Mouse (Mus musculus): ENCODE results near the gene Olfr1513. TPM values are rescaled to one million over a fixed set of nuclear protein-coding genes. Genes with fewer than 3 reads are reported as not detected.
A peak's percentile ranks its signal among the peaks of the same experiment; 100 is the strongest.

Olfr1513 gene
- polyA plus RNA-seq, 1 experiment from 2014 or later: not detected

GRCm38 (mm10) chr14:52325890-52326289, 30.3 kb downstream of the Olfr1513 start:
- DNase-seq (ENCODE audit: low spot score): peak; percentile 46

DNA sequence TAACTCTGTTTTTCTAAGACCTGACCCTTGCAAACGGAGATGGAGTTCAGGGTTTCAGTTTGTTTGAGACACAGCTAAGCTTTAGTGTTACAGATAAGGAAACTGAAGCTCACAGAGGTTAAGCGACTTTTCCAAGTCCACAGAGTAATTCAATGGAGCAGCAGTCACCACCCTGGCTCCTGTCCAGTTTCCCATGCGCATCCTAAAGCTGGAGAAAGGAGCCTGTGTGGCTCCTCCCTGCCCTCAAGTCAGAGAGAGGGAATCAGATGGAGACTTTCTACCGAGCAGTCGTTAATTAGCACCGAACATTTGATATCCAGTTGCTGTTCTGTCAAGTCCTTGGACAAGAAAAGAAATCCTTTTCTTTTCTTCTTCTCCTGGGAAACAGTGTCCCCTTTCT, 36.8 kb downstream of the Olfr1513 start:
- H3K9ac ChIP-seq (ENCODE audit: low read depth, low read length): no peak overlapping the region
- no peaks in the 10 kb centered on the region for H3K36me3 ChIP-seq (ENCODE audit: insufficient read depth, low read length)
- H3K27me3 ChIP-seq (ENCODE audit: insufficient read depth, low read length): no peaks in the 10 kb centered on the region
- ATAC-seq (replicated peaks; ENCODE audit: low FRiP score, low read depth): no peak
- H3K4me2 ChIP-seq (ENCODE audit: low read length): no peak overlapping the region
- 31% methylated on average over 6 of the region's 6 CpGs for WGBS
- no peak overlapping the region for H3K4me3 ChIP-seq (replicated peaks; ENCODE audit: low read depth, low read length)
- H3K27ac ChIP-seq: no peak overlapping the region
- no peak for TF ChIP-seq CTCF (IDR thresholded peaks at IDR 0.05; ENCODE audit: low read depth)
- no peaks in the 10 kb centered on the region for H3K9me3 ChIP-seq (replicated peaks; ENCODE audit: low read length)
- peaks cover 15% of the 10 kb centered on the region for H3K4me1 ChIP-seq (replicated peaks; ENCODE audit: insufficient read depth, low read length)
- DNase-seq (ENCODE audit: low spot score): peak; percentile 58

More at GRCm38 (mm10) chr14:52325890-52326289, 30.3 kb downstream of the Olfr1513 start:
- Histone ChIP-seq H3K9me3 (replicated peaks; ENCODE audit: low read length) (no peaks in the 10 kb centered on the region), H3K4me2 (ENCODE audit: low read length) (no peak overlapping the region), H3K27me3 (ENCODE audit: insufficient read depth, low read length) (no peaks in the 10 kb centered on the region), H3K4me3 (replicated peaks; ENCODE audit: low read depth, low read length) (no peak overlapping the region), H3K36me3 (ENCODE audit: insufficient read depth, low read length) (no peaks in the 10 kb centered on the region), H3K4me1 (replicated peaks; ENCODE audit: insufficient read depth, low read length) (0 out of 2 replicates have a peak, but pooled peaks cover 9% of the 10 kb centered on the region), H3K27ac (no peak overlapping the region), H3K9ac (ENCODE audit: low read depth, low read length) (no peak overlapping the region)
- no peak for ATAC-seq (replicated peaks; ENCODE audit: low FRiP score, low read depth)
- peak; percentile 44; the same call in 1 of the 2 replicates for TF ChIP-seq CTCF (IDR thresholded peaks at IDR 0.05; ENCODE audit: low read depth)
- 24% methylated on average over 4 of the region's 4 CpGs for WGBS

DNA sequence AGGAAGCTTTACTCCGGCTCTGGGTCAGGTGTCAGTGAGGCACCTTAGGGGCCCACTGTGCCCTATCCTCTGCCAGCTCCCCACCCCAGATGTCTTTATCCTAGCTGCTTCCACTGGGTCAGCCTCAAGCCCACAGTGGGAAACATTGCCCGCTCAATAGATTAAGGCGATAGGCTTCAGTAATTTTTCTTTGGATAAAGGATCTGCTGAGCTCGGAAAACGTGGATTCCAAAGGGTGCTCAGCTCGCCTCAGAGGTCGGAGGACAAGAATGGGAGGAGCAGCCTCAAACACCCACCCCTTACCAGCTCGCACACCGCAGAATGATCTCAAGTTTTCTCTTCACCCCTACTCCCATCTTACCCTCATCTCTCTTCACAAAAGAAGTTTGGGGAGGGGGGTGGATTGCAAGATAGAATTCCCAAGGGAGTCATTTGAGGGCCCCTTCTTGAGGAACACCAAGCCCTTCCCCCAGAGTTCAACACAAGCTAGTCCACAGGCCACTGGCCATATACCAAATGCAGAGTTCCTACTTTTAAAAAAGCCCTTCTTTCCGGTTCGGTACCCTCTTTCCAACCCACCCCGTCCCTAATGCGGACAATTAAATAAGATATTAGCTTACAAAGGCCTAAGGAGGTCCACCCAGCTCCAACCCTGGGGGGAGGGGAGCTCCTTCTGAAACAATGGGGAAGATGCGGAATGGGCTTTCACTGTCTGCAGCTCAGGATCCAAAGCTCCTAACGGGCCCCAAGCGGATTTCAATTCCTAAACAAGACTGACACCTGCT, 39.6 kb downstream of the Olfr1513 start:
- Histone ChIP-seq H3K4me1 (replicated peaks; ENCODE audit: insufficient read depth, low read length) (peaks cover 23% of the 10 kb centered on the region), H3K4me3 (replicated peaks; ENCODE audit: low read depth, low read length) (peak overlapping the region; percentile 73), H3K27ac (peak overlapping the region; percentile 93), H3K9ac (ENCODE audit: low read depth, low read length) (peak overlapping the region; percentile 90), H3K27me3 (ENCODE audit: insufficient read depth, low read length) (no peaks in the 10 kb centered on the region), H3K9me3 (replicated peaks; ENCODE audit: low read length) (no peaks in the 10 kb centered on the region), H3K4me2 (ENCODE audit: low read length) (peak overlapping the region; percentile 88), H3K36me3 (ENCODE audit: insufficient read depth, low read length) (peaks cover 11% of the 10 kb centered on the region; the same call in 1 of the 2 replicates)
- DNase-seq (ENCODE audit: low spot score) (peak; percentile 89), ATAC-seq (replicated peaks; ENCODE audit: low FRiP score, low read depth) (peak; percentile 84)
- WGBS: 12% methylated on average over 16 of the region's 16 CpGs
- TF ChIP-seq CTCF (IDR thresholded peaks at IDR 0.05; ENCODE audit: low read depth): no peak

GRCm38 (mm10) chr14:52315792-52316440, 40.3 kb downstream of the Olfr1513 start:
- WGBS: under 1% methylated on average over 30 of the region's 41 CpGs
- TF ChIP-seq CTCF (IDR thresholded peaks at IDR 0.05; ENCODE audit: low read depth): no peak
- peaks cover 11% of the 10 kb centered on the region; the same call in 1 of the 2 replicates for H3K36me3 ChIP-seq (ENCODE audit: insufficient read depth, low read length)
- ATAC-seq (replicated peaks; ENCODE audit: low FRiP score, low read depth) (peak; percentile 80), DNase-seq (ENCODE audit: low spot score) (peak; percentile 94)
- H3K27me3 ChIP-seq (ENCODE audit: insufficient read depth, low read length): no peaks in the 10 kb centered on the region
- H3K9me3 ChIP-seq (replicated peaks; ENCODE audit: low read length): no peaks in the 10 kb centered on the region
- H3K4me1 ChIP-seq (replicated peaks; ENCODE audit: insufficient read depth, low read length): peaks cover 25% of the 10 kb centered on the region
- peak overlapping the region; percentile 90 for H3K9ac ChIP-seq (ENCODE audit: low read depth, low read length)
- H3K4me2 ChIP-seq (ENCODE audit: low read length): peak overlapping the region; percentile 88
- H3K4me3 ChIP-seq (replicated peaks; ENCODE audit: low read depth, low read length): peak overlapping the region; percentile 73
- H3K27ac ChIP-seq: peak overlapping the region; percentile 93

DNA sequence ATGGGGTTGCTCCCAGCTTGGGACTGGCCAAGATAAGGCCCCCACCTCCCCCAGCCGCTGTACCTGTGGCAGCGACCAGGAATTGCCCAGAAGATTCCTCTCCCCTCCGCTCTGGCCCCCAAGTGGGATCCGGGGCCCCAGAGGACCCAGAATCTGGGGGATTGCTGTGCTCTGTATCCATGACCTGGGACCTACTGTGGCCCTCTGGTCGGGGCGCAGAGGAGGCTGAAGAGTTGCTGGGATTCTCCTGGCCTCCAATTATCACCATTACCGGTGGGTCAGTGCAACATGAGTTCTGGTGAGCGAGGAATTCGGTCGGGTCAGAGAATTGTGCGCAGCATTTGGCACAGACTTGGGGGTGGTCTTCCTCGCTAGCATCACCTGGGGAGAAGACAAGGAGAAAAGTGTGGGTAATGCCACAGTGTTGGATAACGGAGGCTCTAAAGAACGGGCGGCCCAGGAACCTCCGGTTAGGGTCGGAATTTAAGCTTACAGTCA, 40.9 kb downstream of the Olfr1513 start:
- 5% methylated on average over 17 of the region's 17 CpGs for WGBS
- no peak for ATAC-seq (replicated peaks; ENCODE audit: low FRiP score, low read depth)

DNA sequence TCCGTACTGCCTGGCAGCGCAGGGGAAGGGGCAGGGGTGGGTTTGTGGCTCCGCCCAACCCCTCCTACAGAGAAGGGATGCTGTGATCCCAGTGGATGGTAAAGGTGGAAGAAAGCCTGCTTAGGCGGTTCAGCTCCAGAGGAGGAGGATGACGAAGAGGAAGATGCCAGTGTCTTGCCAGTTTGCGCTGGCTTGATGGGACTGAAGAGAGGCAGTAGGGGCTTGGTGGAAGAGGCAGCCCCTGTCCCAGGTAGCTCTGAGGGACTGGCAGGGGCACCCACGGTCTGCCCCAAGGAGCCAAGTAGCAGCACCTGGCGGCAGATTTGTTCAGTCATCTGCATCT, 41.4 kb downstream of the Olfr1513 start:
- peaks cover 25% of the 10 kb centered on the region for H3K4me1 ChIP-seq (replicated peaks; ENCODE audit: insufficient read depth, low read length)
- peak overlapping the region; percentile 88 for H3K4me2 ChIP-seq (ENCODE audit: low read length)
- H3K4me3 ChIP-seq (replicated peaks; ENCODE audit: low read depth, low read length): peak overlapping the region; percentile 73
- no peaks in the 10 kb centered on the region for H3K9me3 ChIP-seq (replicated peaks; ENCODE audit: low read length)
- H3K27ac ChIP-seq: no peak overlapping the region
- no peak for ATAC-seq (replicated peaks; ENCODE audit: low FRiP score, low read depth)
- no peaks in the 10 kb centered on the region for H3K27me3 ChIP-seq (ENCODE audit: insufficient read depth, low read length)
- no peak for TF ChIP-seq CTCF (IDR thresholded peaks at IDR 0.05; ENCODE audit: low read depth)
- H3K9ac ChIP-seq (ENCODE audit: low read depth, low read length): peak overlapping the region; percentile 90; the same call in 1 of the 2 replicates
- peaks cover 11% of the 10 kb centered on the region; the same call in 1 of the 2 replicates for H3K36me3 ChIP-seq (ENCODE audit: insufficient read depth, low read length)
- peak; percentile 15 for DNase-seq (ENCODE audit: low spot score)
- 45% methylated on average over 8 of the region's 8 CpGs for WGBS

More for the DNA sequence above, 40.9 kb downstream of the Olfr1513 start:
- TF ChIP-seq CTCF (IDR thresholded peaks at IDR 0.05; ENCODE audit: low read depth): no peak
- peak overlapping the region; percentile 90 for H3K9ac ChIP-seq (ENCODE audit: low read depth, low read length)
- H3K36me3 ChIP-seq (ENCODE audit: insufficient read depth, low read length): peaks cover 11% of the 10 kb centered on the region; the same call in 1 of the 2 replicates
- H3K4me1 ChIP-seq (replicated peaks; ENCODE audit: insufficient read depth, low read length): peaks cover 25% of the 10 kb centered on the region
- no peaks in the 10 kb centered on the region for H3K27me3 ChIP-seq (ENCODE audit: insufficient read depth, low read length)
- no peak for DNase-seq (ENCODE audit: low spot score)
- H3K9me3 ChIP-seq (replicated peaks; ENCODE audit: low read length): no peaks in the 10 kb centered on the region
- peak overlapping the region; percentile 73 for H3K4me3 ChIP-seq (replicated peaks; ENCODE audit: low read depth, low read length)
- peak overlapping the region; percentile 93 for H3K27ac ChIP-seq
- peak overlapping the region; percentile 88 for H3K4me2 ChIP-seq (ENCODE audit: low read length)

Data from kidney, postnatal 0 days (tissue).